Mouse (Mus musculus): Measurements from ENCODE around the gene Tmprss7.

GRCm38 (mm10) chr16:45723172-45723901 lies 29.9 kb upstream of the Tmprss7 start:
- TF ChIP-seq CTCF (IDR thresholded peaks at IDR 0.05; ENCODE audit: low read depth) (no peak), EP300 (optimal IDR thresholded peaks at IDR 0.05) (no peak)
